Comparison of ENCODE assay signal across 23 mouse cellular contexts in the genomic region with DNA sequence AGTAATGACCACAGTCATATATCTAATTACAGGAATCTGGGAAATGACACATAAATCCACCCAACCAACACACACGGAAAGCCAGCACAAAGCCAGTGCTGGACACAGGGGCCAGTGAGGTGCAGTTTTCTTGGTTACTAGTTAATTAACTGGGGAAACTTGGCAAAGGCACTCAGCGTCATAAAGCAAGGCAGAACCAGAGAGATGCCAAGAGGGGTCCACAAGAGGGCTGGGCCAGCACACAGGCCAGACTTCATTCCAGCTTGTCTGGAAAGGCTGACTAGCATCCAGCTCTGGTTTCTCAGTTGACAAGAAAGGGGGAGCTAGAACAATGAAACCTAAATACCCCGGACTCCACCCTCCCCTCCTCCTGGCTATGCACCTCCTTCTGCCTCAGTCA. TPM values are rescaled to one million over a fixed set of nuclear protein-coding genes. Genes with fewer than 3 reads are reported as not detected.
DNase-seq lines count a peak whose midpoint lies in the region; ATAC-seq and TF ChIP-seq lines count a peak whose summit lies in the region.
"Had no signal": no experiment of that assay in that cellular context is flagged by ENCODE, and none has a peak within 500 bp of the region (broad histone marks: within the 10 kb centered on the region; RNA-seq: fewer than 3 reads in every experiment).

No protein-coding gene starts in this region.

- DNase-seq in forebrain, postnatal 0 days: no peak
- peak; percentile 66 for DNase-seq in limb, embryonic 14.5 days (ENCODE audit: low spot score)
- DNase-seq in urinary bladder, postnatal 25 days (ENCODE audit: low spot score): no peak
- no peak for DNase-seq in heart, embryonic 10.5 days (ENCODE audit: low spot score)
- no peak for DNase-seq in midbrain, embryonic 11.5 days (ENCODE audit: low spot score, missing footprints)
- DNase-seq: adrenal gland, postnatal 36 days; cerebellum, adult 8-10 months; gastrocnemius, postnatal 14 days; heart, adult 2 months; layer of hippocampus, postnatal 36 days; liver, embryonic 13.5 days had no signal

- no peak overlapping the region for H3K9ac ChIP-seq in forebrain, embryonic 16.5 days (replicated peaks; ENCODE audit: low read depth, low read length)
- no peak overlapping the region for H3K9ac ChIP-seq in forebrain, postnatal 0 days
- no peak overlapping the region for H3K9ac ChIP-seq in embryonic facial prominence, embryonic 15.5 days
- no peak overlapping the region for H3K9ac ChIP-seq in kidney, embryonic 15.5 days
- no peak overlapping the region for H3K9ac ChIP-seq in limb, embryonic 14.5 days (ENCODE audit: low read depth, low read length, severe bottlenecking)
- no peak overlapping the region for H3K9ac ChIP-seq in midbrain, embryonic 11.5 days (ENCODE audit: low read length)
- H3K9ac ChIP-seq: liver, embryonic 13.5 days; lung, embryonic 15.5 days; midbrain, embryonic 13.5 days; stomach, embryonic 15.5 days had no signal

- H3K4me3 ChIP-seq in forebrain, embryonic 16.5 days (replicated peaks; ENCODE audit: low read length): no peak overlapping the region
- H3K4me3 ChIP-seq in forebrain, postnatal 0 days (ENCODE audit: low read depth, low read length): no peak overlapping the region
- no peak overlapping the region for H3K4me3 ChIP-seq in embryonic facial prominence, embryonic 15.5 days (replicated peaks)
- H3K4me3 ChIP-seq in kidney, embryonic 15.5 days (replicated peaks): no peak overlapping the region
- no peak overlapping the region for H3K4me3 ChIP-seq in limb, embryonic 14.5 days (replicated peaks; ENCODE audit: low read length)
- H3K4me3 ChIP-seq in heart, embryonic 10.5 days: no peak overlapping the region
- no peak overlapping the region for H3K4me3 ChIP-seq in midbrain, embryonic 11.5 days (ENCODE audit: low read depth, low read length)
- H3K4me3 ChIP-seq: heart, adult 2 months; liver, embryonic 13.5 days; lung, embryonic 15.5 days; midbrain, embryonic 13.5 days; stomach, embryonic 15.5 days had no signal

- no peak for TF ChIP-seq CTCF in forebrain, postnatal 0 days (IDR thresholded peaks at IDR 0.05; ENCODE audit: low read depth)

- no peak overlapping the region for H3K4me2 ChIP-seq in forebrain, embryonic 16.5 days (ENCODE audit: low read length)
- H3K4me2 ChIP-seq in forebrain, postnatal 0 days (ENCODE audit: low read depth): no peak overlapping the region
- no peak overlapping the region for H3K4me2 ChIP-seq in embryonic facial prominence, embryonic 15.5 days (replicated peaks)
- no peak overlapping the region for H3K4me2 ChIP-seq in kidney, embryonic 15.5 days
- H3K4me2 ChIP-seq in limb, embryonic 14.5 days (replicated peaks; ENCODE audit: low read depth, low read length, severe bottlenecking): 0 out of 2 replicates have a peak overlapping the region, but pooled peaks have one; percentile 20
- H3K4me2 ChIP-seq in midbrain, embryonic 11.5 days: no peak overlapping the region
- H3K4me2 ChIP-seq: liver, embryonic 13.5 days; lung, embryonic 15.5 days; midbrain, embryonic 13.5 days; stomach, embryonic 15.5 days had no signal

- no peaks in the 10 kb centered on the region for H3K27me3 ChIP-seq in forebrain, embryonic 16.5 days (replicated peaks; ENCODE audit: control insufficient read depth, insufficient read depth, low read length)
- no peaks in the 10 kb centered on the region for H3K27me3 ChIP-seq in forebrain, postnatal 0 days (ENCODE audit: insufficient read depth, low read length)
- H3K27me3 ChIP-seq in embryonic facial prominence, embryonic 15.5 days: peaks cover 8% of the 10 kb centered on the region; the same call in 1 of the 2 replicates
- peaks cover 30% of the 10 kb centered on the region for H3K27me3 ChIP-seq in kidney, embryonic 15.5 days
- peaks cover 5% of the 10 kb centered on the region; the same call in 1 of the 2 replicates for H3K27me3 ChIP-seq in limb, embryonic 14.5 days (ENCODE audit: control insufficient read depth, insufficient read depth, low read length)
- H3K27me3 ChIP-seq in heart, embryonic 10.5 days (ENCODE audit: insufficient read depth, poor library complexity, severe bottlenecking): peaks cover 35% of the 10 kb centered on the region
- H3K27me3 ChIP-seq in midbrain, embryonic 11.5 days (ENCODE audit: control insufficient read depth, insufficient read depth, low read length): no peaks in the 10 kb centered on the region; the same call in 1 of the 2 replicates

- H3K27ac ChIP-seq in forebrain, embryonic 16.5 days (ENCODE audit: low read length): no peak overlapping the region
- H3K27ac ChIP-seq in forebrain, postnatal 0 days (ENCODE audit: low read depth, low read length): no peak overlapping the region
- no peak overlapping the region for H3K27ac ChIP-seq in embryonic facial prominence, embryonic 15.5 days (replicated peaks)
- H3K27ac ChIP-seq in kidney, embryonic 15.5 days: peak overlapping the region; percentile 56; the same call in 1 of the 2 replicates
- peak overlapping the region; percentile 59 for H3K27ac ChIP-seq in limb, embryonic 14.5 days (replicated peaks; ENCODE audit: low read depth, low read length)
- no peak overlapping the region for H3K27ac ChIP-seq in heart, embryonic 10.5 days
- H3K27ac ChIP-seq in midbrain, embryonic 11.5 days (ENCODE audit: low read depth, low read length): no peak overlapping the region
- H3K27ac ChIP-seq: heart, adult 2 months; hindbrain, postnatal 0 days; liver, embryonic 13.5 days; lung, embryonic 15.5 days; macrophage; midbrain, embryonic 13.5 days; stomach, embryonic 15.5 days had no signal

- 38% methylated on average over 3 of the region's 3 CpGs for WGBS in forebrain, embryonic 16.5 days
- 36% methylated on average over 3 of the region's 3 CpGs for WGBS in forebrain, postnatal 0 days
- WGBS in embryonic facial prominence, embryonic 15.5 days: 29% methylated on average over 3 of the region's 3 CpGs
- 28% methylated on average over 3 of the region's 3 CpGs for whole genome bisulfite sequencing in kidney, embryonic 15.5 days
- WGBS in limb, embryonic 14.5 days: 25% methylated on average over 3 of the region's 3 CpGs
- 71% methylated on average over 3 of the region's 3 CpGs for WGBS in heart, embryonic 10.5 days
- WGBS in midbrain, embryonic 11.5 days: 67% methylated on average over 3 of the region's 3 CpGs

- H3K9me3 ChIP-seq in forebrain, embryonic 16.5 days (ENCODE audit: control insufficient read depth, low read length): no peaks in the 10 kb centered on the region
- no peaks in the 10 kb centered on the region for H3K9me3 ChIP-seq in forebrain, postnatal 0 days (ENCODE audit: low read length)
- no peaks in the 10 kb centered on the region for H3K9me3 ChIP-seq in embryonic facial prominence, embryonic 15.5 days (replicated peaks)
- no peaks in the 10 kb centered on the region for H3K9me3 ChIP-seq in kidney, embryonic 15.5 days (replicated peaks)
- H3K9me3 ChIP-seq in limb, embryonic 14.5 days (ENCODE audit: control insufficient read depth, low read length): no peaks in the 10 kb centered on the region
- no peaks in the 10 kb centered on the region for H3K9me3 ChIP-seq in heart, embryonic 10.5 days
- no peaks in the 10 kb centered on the region for H3K9me3 ChIP-seq in midbrain, embryonic 11.5 days (ENCODE audit: control insufficient read depth, low read length)
- H3K9me3 ChIP-seq: liver, embryonic 13.5 days; lung, embryonic 15.5 days; midbrain, embryonic 13.5 days; stomach, embryonic 15.5 days had no signal

- 0 out of 2 replicates have a peak, but pooled peaks cover 10% of the 10 kb centered on the region for H3K4me1 ChIP-seq in forebrain, embryonic 16.5 days (replicated peaks; ENCODE audit: control insufficient read depth, insufficient read depth, low read length)
- H3K4me1 ChIP-seq in forebrain, postnatal 0 days (ENCODE audit: insufficient read depth): no peaks in the 10 kb centered on the region
- H3K4me1 ChIP-seq in embryonic facial prominence, embryonic 15.5 days: 0 out of 2 replicates have a peak, but pooled peaks cover 7% of the 10 kb centered on the region
- H3K4me1 ChIP-seq in kidney, embryonic 15.5 days: peaks cover 15% of the 10 kb centered on the region
- H3K4me1 ChIP-seq in limb, embryonic 14.5 days (ENCODE audit: control insufficient read depth, insufficient read depth, low read length): peaks cover 7% of the 10 kb centered on the region
- H3K4me1 ChIP-seq in heart, embryonic 10.5 days: no peaks in the 10 kb centered on the region
- H3K4me1 ChIP-seq in midbrain, embryonic 11.5 days (ENCODE audit: control insufficient read depth, insufficient read depth, low read length): no peaks in the 10 kb centered on the region
- H3K4me1 ChIP-seq: liver, embryonic 13.5 days; lung, embryonic 15.5 days; stomach, embryonic 15.5 days had no signal

- no peaks in the 10 kb centered on the region for H3K36me3 ChIP-seq in forebrain, embryonic 16.5 days (ENCODE audit: control insufficient read depth, insufficient read depth)
- no peaks in the 10 kb centered on the region for H3K36me3 ChIP-seq in forebrain, postnatal 0 days (ENCODE audit: insufficient read depth)
- no peaks in the 10 kb centered on the region for H3K36me3 ChIP-seq in embryonic facial prominence, embryonic 15.5 days
- no peaks in the 10 kb centered on the region for H3K36me3 ChIP-seq in kidney, embryonic 15.5 days
- no peaks in the 10 kb centered on the region for H3K36me3 ChIP-seq in limb, embryonic 14.5 days (ENCODE audit: control insufficient read depth, insufficient read depth, low read length)
- no peaks in the 10 kb centered on the region for H3K36me3 ChIP-seq in heart, embryonic 10.5 days
- H3K36me3 ChIP-seq in midbrain, embryonic 11.5 days (ENCODE audit: control insufficient read depth, insufficient read depth, low read length): no peaks in the 10 kb centered on the region
- H3K36me3 ChIP-seq: liver, embryonic 13.5 days; lung, embryonic 15.5 days; midbrain, embryonic 13.5 days; stomach, embryonic 15.5 days had no signal

- TF ChIP-seq POLR2A in limb, embryonic 14.5 days (IDR thresholded peaks at IDR 0.05; ENCODE audit: borderline replicate concordance, extremely low read depth, insufficient read depth, insufficient read length): no peak

- peak; percentile 39 for ATAC-seq in forebrain, embryonic 16.5 days
- no peak for ATAC-seq in forebrain, postnatal 0 days
- ATAC-seq in embryonic facial prominence, embryonic 15.5 days (ENCODE audit: insufficient number of reproducible peaks, low FRiP score, low TSS enrichment, low read depth): peak; percentile 65
- peak; percentile 78 for ATAC-seq in kidney, embryonic 15.5 days (replicated peaks; ENCODE audit: low FRiP score)
- peak; percentile 34; the same call in 1 of the 2 replicates for ATAC-seq in limb, embryonic 14.5 days (ENCODE audit: low FRiP score, low read depth)
- no peak for ATAC-seq in midbrain, embryonic 11.5 days (ENCODE audit: low FRiP score)
- ATAC-seq: activated CD4-positive, CD25-positive, alpha-beta regulatory T cell, adult 4 months; hindbrain, postnatal 0 days; midbrain, embryonic 13.5 days had no signal

RNA-seq across cellular contexts. Expression of gene Gpr27, which starts 8.0 kb away (rescaled TPM):
- 17.3 and 17.6 TPM in 2 replicates for polyA plus RNA-seq in forebrain, embryonic 16.5 days (2015; fragmentation: Nextera tagmentation; extraction: Ambion mirVana)
- total RNA-seq in forebrain, postnatal 0 days (2014; rRNA removed): 123 and 127 TPM in 2 replicates
- 30.7 and 38.5 TPM in 2 replicates for polyA plus RNA-seq in forebrain, postnatal 0 days (2015; fragmentation: Nextera tagmentation; extraction: Ambion mirVana)
- polyA plus RNA-seq in embryonic facial prominence, embryonic 15.5 days (2015; fragmentation: Nextera tagmentation; extraction: Ambion mirVana): 7.0 and 7.5 TPM in 2 replicates
- 3.7 TPM in 2 replicates for polyA plus RNA-seq in kidney, embryonic 15.5 days (2015; fragmentation: Nextera tagmentation; extraction: Ambion mirVana)
- 14.1 and 20.2 TPM in 2 replicates for polyA plus RNA-seq in limb, embryonic 14.5 days (2012; rRNA removed)
- 11.0 and 13.3 TPM in 2 replicates for polyA plus RNA-seq in limb, embryonic 14.5 days (2014; fragmentation: Nextera tagmentation; extraction: Ambion mirVana)
- polyA plus RNA-seq in heart, embryonic 10.5 days (2016; fragmentation: Nextera tagmentation; extraction: Ambion mirVana): 0.68 and 0.92 TPM in 2 replicates
- 3.0 and 3.8 TPM in 2 replicates for polyA plus RNA-seq in midbrain, embryonic 11.5 days (2014; fragmentation: Nextera tagmentation; extraction: Ambion mirVana)
- polyA plus RNA-seq: activated CD4-positive, CD25-positive, alpha-beta regulatory T cell, adult 4 months; C2C12; macrophage had no signal

RNA-seq across cellular contexts. Expression of gene Prok2, which starts 25.7 kb away (rescaled TPM):
- polyA plus RNA-seq in forebrain, embryonic 16.5 days (2015; fragmentation: Nextera tagmentation; extraction: Ambion mirVana): 2.3 and 3.7 TPM in 2 replicates
- 1.00 and 1.5 TPM in 2 replicates for total RNA-seq in forebrain, postnatal 0 days (2014; rRNA removed)
- 3.8 and 4.9 TPM in 2 replicates for polyA plus RNA-seq in forebrain, postnatal 0 days (2015; fragmentation: Nextera tagmentation; extraction: Ambion mirVana)
- polyA plus RNA-seq in embryonic facial prominence, embryonic 15.5 days (2015; fragmentation: Nextera tagmentation; extraction: Ambion mirVana): 2.1 and 2.3 TPM in 2 replicates
- not detected in 2 replicates for polyA plus RNA-seq in kidney, embryonic 15.5 days (2015; fragmentation: Nextera tagmentation; extraction: Ambion mirVana)
- 0.43 and 0.82 TPM in 2 replicates for polyA plus RNA-seq in limb, embryonic 14.5 days (2012; rRNA removed)
- polyA plus RNA-seq in limb, embryonic 14.5 days (2014; fragmentation: Nextera tagmentation; extraction: Ambion mirVana): 1.8 and 2.0 TPM in 2 replicates
- polyA plus RNA-seq in heart, embryonic 10.5 days (2016; fragmentation: Nextera tagmentation; extraction: Ambion mirVana): 0.11 TPM in 1 of 2 replicates, not detected in the other
- not detected in 2 replicates for polyA plus RNA-seq in midbrain, embryonic 11.5 days (2014; fragmentation: Nextera tagmentation; extraction: Ambion mirVana)
- total RNA-seq: adrenal gland, postnatal 36 days; gastrocnemius, postnatal 14 days; heart, adult 2 months; hindbrain, postnatal 0 days had no signal
- polyA plus RNA-seq: activated CD4-positive, CD25-positive, alpha-beta regulatory T cell, adult 4 months; C2C12; heart, adult 2 months; heart, embryonic 16.5 days; liver, embryonic 13.5 days; macrophage; spleen, adult 2 months had no signal

RNA-seq across cellular contexts. Expression of gene Gm20696, which starts 33.9 kb away (rescaled TPM):
- 3.0 and 6.3 TPM in 2 replicates for polyA plus RNA-seq in forebrain, embryonic 16.5 days (2015; fragmentation: Nextera tagmentation; extraction: Ambion mirVana)
- 2.2 and 3.0 TPM in 2 replicates for total RNA-seq in forebrain, postnatal 0 days (2014; rRNA removed)
- polyA plus RNA-seq in forebrain, postnatal 0 days (2015; fragmentation: Nextera tagmentation; extraction: Ambion mirVana): 1.5 and 2.6 TPM in 2 replicates
- 1.7 and 3.5 TPM in 2 replicates for polyA plus RNA-seq in embryonic facial prominence, embryonic 15.5 days (2015; fragmentation: Nextera tagmentation; extraction: Ambion mirVana)
- 3.8 and 4.0 TPM in 2 replicates for polyA plus RNA-seq in kidney, embryonic 15.5 days (2015; fragmentation: Nextera tagmentation; extraction: Ambion mirVana)
- 1.4 and 2.0 TPM in 2 replicates for polyA plus RNA-seq in limb, embryonic 14.5 days (2012; rRNA removed)
- 5.9 and 6.4 TPM in 2 replicates for polyA plus RNA-seq in limb, embryonic 14.5 days (2014; fragmentation: Nextera tagmentation; extraction: Ambion mirVana)
- 2.2 and 3.4 TPM in 2 replicates for polyA plus RNA-seq in heart, embryonic 10.5 days (2016; fragmentation: Nextera tagmentation; extraction: Ambion mirVana)
- polyA plus RNA-seq in midbrain, embryonic 11.5 days (2014; fragmentation: Nextera tagmentation; extraction: Ambion mirVana): 2.5 and 3.4 TPM in 2 replicates

RNA-seq across cellular contexts. Expression of gene Eif4e3, which starts 33.9 kb away (rescaled TPM):
- 8.8 and 10.2 TPM in 2 replicates for polyA plus RNA-seq in forebrain, embryonic 16.5 days (2015; fragmentation: Nextera tagmentation; extraction: Ambion mirVana)
- 12.9 and 13.3 TPM in 2 replicates for total RNA-seq in forebrain, postnatal 0 days (2014; rRNA removed)
- 4.7 and 6.0 TPM in 2 replicates for polyA plus RNA-seq in forebrain, postnatal 0 days (2015; fragmentation: Nextera tagmentation; extraction: Ambion mirVana)
- 14.9 and 16.1 TPM in 2 replicates for polyA plus RNA-seq in embryonic facial prominence, embryonic 15.5 days (2015; fragmentation: Nextera tagmentation; extraction: Ambion mirVana)
- polyA plus RNA-seq in kidney, embryonic 15.5 days (2015; fragmentation: Nextera tagmentation; extraction: Ambion mirVana): 17.6 and 17.8 TPM in 2 replicates
- 17.4 and 19.8 TPM in 2 replicates for polyA plus RNA-seq in limb, embryonic 14.5 days (2012; rRNA removed)
- polyA plus RNA-seq in limb, embryonic 14.5 days (2014; fragmentation: Nextera tagmentation; extraction: Ambion mirVana): 14.6 and 17.7 TPM in 2 replicates
- polyA plus RNA-seq in heart, embryonic 10.5 days (2016; fragmentation: Nextera tagmentation; extraction: Ambion mirVana): 4.1 and 7.1 TPM in 2 replicates
- 16.2 and 17.5 TPM in 2 replicates for polyA plus RNA-seq in midbrain, embryonic 11.5 days (2014; fragmentation: Nextera tagmentation; extraction: Ambion mirVana)

Comparison
In these comparisons a context has a peak if more than half of its experiments do, and no peak if none do; other contexts are left out.
1. ATAC-seq: peak in forebrain, embryonic 16.5 days (single experiment), embryonic facial prominence, embryonic 15.5 days (single experiment), kidney, embryonic 15.5 days (single experiment) and limb, embryonic 14.5 days (single experiment); none in forebrain, postnatal 0 days (single experiment) and midbrain, embryonic 11.5 days (single experiment).
2. H3K27ac ChIP-seq: peak in kidney, embryonic 15.5 days (single experiment) and limb, embryonic 14.5 days (single experiment); none in forebrain, embryonic 16.5 days (single experiment), forebrain, postnatal 0 days (single experiment), embryonic facial prominence, embryonic 15.5 days (single experiment), heart, embryonic 10.5 days (single experiment) and midbrain, embryonic 11.5 days (single experiment).